In genomic region chrX:11463955-11464511, GRCm38 (mm10) we compare ENCODE assay signal across 20 mouse cellular contexts.
DNase-seq lines count a peak whose midpoint lies in the region; TF ChIP-seq lines count a peak whose summit lies in the region.
"Had no signal": no experiment of that assay in that cellular context is flagged by ENCODE, and none has a peak within 500 bp of the region (broad histone marks: within the 10 kb centered on the region; RNA-seq: fewer than 3 reads in every experiment).

No protein-coding gene starts in this region.

- H3K36me3 ChIP-seq in small intestine, adult 2 months (ENCODE audit: control insufficient read depth, insufficient read depth, low read length): no peaks in the 10 kb centered on the region
- H3K36me3 ChIP-seq: embryonic facial prominence, embryonic 15.5 days; forebrain, embryonic 10.5 days; heart, embryonic 13.5 days had no signal

- intact Hi-C loops in left cerebral cortex, postnatal 14 days (cut with DNase I): no loop called here

- no peaks in the 10 kb centered on the region for H3K27me3 ChIP-seq in small intestine, adult 2 months (ENCODE audit: control insufficient read depth, insufficient read depth, low read length)

- peak; percentile 58 for DNase-seq in kidney, postnatal 10 days
- DNase-seq in kidney, adult 18-20 months: no peak
- DNase-seq in left cerebral cortex, adult 18-20 months (ENCODE audit: low spot score in 2 of 2): peak; percentile 6 to 42
- no peak for DNase-seq in left cerebral cortex, postnatal 14 days (ENCODE audit: low spot score in 2 of 2)
- peak; percentile 19 for DNase-seq in right cerebral cortex, adult 18-20 months
- no peak for DNase-seq in right cerebral cortex, postnatal 4 days
- DNase-seq in adipocyte (ENCODE audit: low spot score): no peak
- DNase-seq: adrenal gland, adult 8-10 months; adrenal gland, postnatal 36 days; cerebellum, adult 11 months; cerebellum, adult 8-10 months; cerebellum, postnatal 14 days; embryo, embryonic 11 days; gastrocnemius, postnatal 14 days; heart, postnatal 36 days had no signal

- H3K4me1 ChIP-seq in small intestine, adult 2 months (ENCODE audit: control insufficient read depth, insufficient read depth, insufficient read length, low read length): peaks cover 9% of the 10 kb centered on the region
- H3K4me1 ChIP-seq: embryonic facial prominence, embryonic 15.5 days; forebrain, embryonic 10.5 days had no signal

- TF ChIP-seq POLR2A in small intestine, adult 2 months (IDR thresholded peaks at IDR 0.05; ENCODE audit: low read depth, low read length): no peak

- no peak for TF ChIP-seq CTCF in small intestine, adult 2 months (IDR thresholded peaks at IDR 0.05; ENCODE audit: extremely low read depth, insufficient read length, insufficient replicate concordance, low read depth, low read length)

- no peak overlapping the region for H3K4me3 ChIP-seq in small intestine, adult 2 months (ENCODE audit: low read depth, low read length)
- H3K4me3 ChIP-seq: embryonic facial prominence, embryonic 15.5 days; erythroblast, embryonic 14.5 days; forebrain, embryonic 10.5 days; heart, embryonic 13.5 days had no signal

- 27% methylated on average over 3 of the region's 3 CpGs for WGBS in small intestine, adult 2 months

- H3K27ac ChIP-seq in small intestine, adult 2 months (ENCODE audit: insufficient read depth, low read depth, low read length): peak overlapping the region; percentile 65; the same call in 1 of the 2 replicates
- H3K27ac ChIP-seq: embryonic facial prominence, embryonic 15.5 days; forebrain, embryonic 10.5 days; heart, embryonic 13.5 days had no signal

Comparison
In these comparisons a context has a peak if more than half of its experiments do, and no peak if none do; other contexts are left out.
1. DNase-seq: peak in kidney, postnatal 10 days (single experiment), left cerebral cortex, adult 18-20 months (2 of 2) and right cerebral cortex, adult 18-20 months (single experiment); none in kidney, adult 18-20 months (single experiment), left cerebral cortex, postnatal 14 days (0 of 2), right cerebral cortex, postnatal 4 days (single experiment) and adipocyte (single experiment).